Mouse (Mus musculus): ENCODE measurements at regions not wholly inside any gene's neighbourhood (a gene's known extent, or its start where the extent isn't known, plus 50 kb on each side); places are given as distances from the start of the nearest gene placed in this dataset.

- DNase-seq: no peak
Observed at GRCm38 (mm10) chr8:103894589-103894988, 206.8 kb upstream of the Cdh5 start.

- no peak for DNase-seq
Observed at GRCm38 (mm10) chr8:103895132-103895531, 206.3 kb upstream of the Cdh5 start.

- no peak for DNase-seq
Observed at GRCm38 (mm10) chr8:103897463-103897862, 204.0 kb upstream of the Cdh5 start.

GRCm38 (mm10) chr8:103902516-103902915, 198.9 kb upstream of the Cdh5 start:
- DNase-seq: no peak

- no peak for DNase-seq
Observed at GRCm38 (mm10) chr8:103903635-103904034, 197.8 kb upstream of the Cdh5 start.

- DNase-seq: no peak
Observed at GRCm38 (mm10) chr8:103907662-103908061, 193.8 kb upstream of the Cdh5 start.

- no peak for DNase-seq
Observed at GRCm38 (mm10) chr8:103911287-103912015, 190.0 kb upstream of the Cdh5 start.

GRCm38 (mm10) chr8:103912983-103913926, 188.2 kb upstream of the Cdh5 start:
- DNase-seq: no peak

- DNase-seq: peak; percentile 29
Observed at GRCm38 (mm10) chr8:103913927-103914640, 187.3 kb upstream of the Cdh5 start.

GRCm38 (mm10) chr8:103919324-103919723, 182.1 kb upstream of the Cdh5 start:
- no peak for DNase-seq

GRCm38 (mm10) chr8:103921621-103922020, 179.8 kb upstream of the Cdh5 start:
- no peak for DNase-seq

- no peak for DNase-seq
Observed at GRCm38 (mm10) chr8:103922746-103923145, 178.7 kb upstream of the Cdh5 start.

GRCm38 (mm10) chr8:103932681-103933080, 168.7 kb upstream of the Cdh5 start:
- no peak for DNase-seq

- DNase-seq: no peak
Observed at GRCm38 (mm10) chr8:103936491-103936890, 164.9 kb upstream of the Cdh5 start.

GRCm38 (mm10) chr8:103938283-103939230, 162.9 kb upstream of the Cdh5 start:
- peak; percentile 3 for DNase-seq

- no peak for DNase-seq
Observed at GRCm38 (mm10) chr8:103940958-103941532, 160.4 kb upstream of the Cdh5 start.

- DNase-seq: no peak
Observed at GRCm38 (mm10) chr8:103948474-103948873, 153.0 kb upstream of the Cdh5 start.

- DNase-seq: no peak
Observed at GRCm38 (mm10) chr8:103950460-103950859, 151.0 kb upstream of the Cdh5 start.

- no peak for DNase-seq
Observed at GRCm38 (mm10) chr8:103953586-103953985, 147.8 kb upstream of the Cdh5 start.

GRCm38 (mm10) chr8:103955568-103956260, 145.7 kb upstream of the Cdh5 start:
- DNase-seq: no peak
